Mouse (Mus musculus) MEL (cell line): ENCODE measurements around the gene Ehf. TPM values are rescaled to one million over a fixed set of nuclear protein-coding genes. Genes with fewer than 3 reads are reported as not detected.

Experiments
- DNase-seq: peaks from one replicate; pipeline ENCODE4 v3.0.0; 2011; ENCODE audit warnings: low read depth, low spot score
- H3K27ac ChIP-seq: 2 replicates; pipeline ENCODE4 v1.5.1; 2012; ENCODE audit warnings: low read depth, mild to moderate bottlenecking, control low read depth, low read length, moderate library complexity; ENCODE audit not compliant: control insufficient read depth
- H3K27me3 ChIP-seq, 2 experiments: fragments of 150-350 bp in 1 of 2; sonication (generic) in 1 of 2; 2 replicates each; pipeline ENCODE4 v1.6.1; 2012; ENCODE audit warnings: low read length in 2 of 2, mild to moderate bottlenecking in 2 of 2, improper control_type of control experiment in 1 of 2, moderate library complexity in 1 of 2; ENCODE audit not compliant: insufficient read depth in 2 of 2, control insufficient read depth in 1 of 2
- H3K36me3 ChIP-seq, 2 experiments: 2 replicates each; pipeline ENCODE4 v1.6.1; 2012 to 2014; ENCODE audit warnings: low read length in 2 of 2, improper control_type of control experiment in 1 of 2, inconsistent platforms in 1 of 2, mild to moderate bottlenecking in 1 of 2; ENCODE audit not compliant: insufficient read depth in 2 of 2, control insufficient read depth in 1 of 2
- H3K4me1 ChIP-seq, 2 experiments: fragments of 150-350 bp in 1 of 2; sonication (generic) in 1 of 2; 2 replicates each; pipeline ENCODE4 v1.6.1; 2012; ENCODE audit warnings: low read length in 2 of 2, improper control_type of control experiment in 1 of 2, mild to moderate bottlenecking in 1 of 2; ENCODE audit not compliant: insufficient read depth in 2 of 2, control insufficient read depth in 1 of 2
- H3K4me3 ChIP-seq, 2 experiments: fragments of 150-350 bp in 1 of 2; sonication (generic) in 1 of 2; 2 replicates each; pipeline ENCODE4 v1.5.1; 2012; ENCODE audit warnings: low read depth in 2 of 2, low read length in 2 of 2, mild to moderate bottlenecking in 2 of 2, moderate library complexity in 2 of 2, control low read depth in 1 of 2, improper control_type of control experiment in 1 of 2; ENCODE audit not compliant: control insufficient read depth in 1 of 2, insufficient read depth in 1 of 2
- H3K79me2 ChIP-seq: 2 replicates; pipeline ENCODE4 v1.6.1; 2012; ENCODE audit warnings: mild to moderate bottlenecking, low read length, moderate library complexity; ENCODE audit not compliant: control insufficient read depth, poor library complexity, insufficient read depth
- H3K9ac ChIP-seq: 2 replicates; pipeline ENCODE4 v1.6.1; 2012; ENCODE audit warnings: low read depth, mild to moderate bottlenecking, control low read depth, low read length, moderate library complexity; ENCODE audit not compliant: control insufficient read depth, poor library complexity, severe bottlenecking
- H3K9me3 ChIP-seq: fragments of 150-350 bp; sonication (generic); replicated peaks from 2 replicates; pipeline ENCODE4 v1.6.1; 2012; ENCODE audit warnings: mild to moderate bottlenecking, low read length, improper control_type of control experiment, moderate library complexity; ENCODE audit not compliant: insufficient read depth
- CHD1 ChIP-seq: IDR thresholded peaks from 2 replicates; pipeline ENCODE4 v1.6.1; 2012; ENCODE audit warnings: low read depth, mild to moderate bottlenecking, inconsistent platforms, low read length, improper control_type of control experiment
- CHD2 ChIP-seq: IDR thresholded peaks from 2 replicates; pipeline ENCODE4 v1.6.1; 2011; ENCODE audit warnings: low read length, improper control_type of control experiment
- CTCF ChIP-seq, 3 experiments: IDR thresholded peaks in 2 of 3; conservative IDR thresholded peaks in 1 of 3; 2 replicates each; pipeline ENCODE4 v1.5.1; 2011 to 2012; ENCODE audit warnings: low read length in 3 of 3, low read depth in 2 of 3, mild to moderate bottlenecking in 2 of 3, improper control_type of control experiment in 1 of 3, inconsistent platforms in 1 of 3, mixed read lengths in 1 of 3, moderate library complexity in 1 of 3; ENCODE audit not compliant: control insufficient read depth in 1 of 3, insufficient read depth in 1 of 3, poor library complexity in 1 of 3, severe bottlenecking in 1 of 3
- ETS1 ChIP-seq: IDR thresholded peaks from 2 replicates; pipeline ENCODE4 v1.6.1; 2012; ENCODE audit warnings: low read depth, mild to moderate bottlenecking, inconsistent platforms, low read length, improper control_type of control experiment, moderate library complexity
- MEF2A ChIP-seq: IDR thresholded peaks from 2 replicates; pipeline ENCODE4 v1.6.1; 2014; ENCODE audit warnings: low read depth, mild to moderate bottlenecking, inconsistent platforms, low read length, improper control_type of control experiment; ENCODE audit not compliant: poor library complexity, insufficient replicate concordance, severe bottlenecking; ENCODE audit errors: extremely low read depth
- MXI1 ChIP-seq: IDR thresholded peaks from 2 replicates; pipeline ENCODE4 v1.6.1; 2011; ENCODE audit warnings: mild to moderate bottlenecking, low read depth, low read length, improper control_type of control experiment
- MYB ChIP-seq: IDR thresholded peaks from 2 replicates; pipeline ENCODE4 v1.6.1; 2011; ENCODE audit warnings: mild to moderate bottlenecking, low read depth, low read length, improper control_type of control experiment
- MYC ChIP-seq: IDR thresholded peaks from 2 replicates; pipeline ENCODE4 v1.6.1; 2011; ENCODE audit warnings: low read depth, mild to moderate bottlenecking, low read length, improper control_type of control experiment, moderate library complexity
- SIN3A ChIP-seq: IDR thresholded peaks from 2 replicates; pipeline ENCODE4 v1.6.1; 2012; ENCODE audit warnings: low read length, improper control_type of control experiment, inconsistent platforms
- TCF12 ChIP-seq: IDR thresholded peaks from 2 replicates; pipeline ENCODE4 v1.6.1; 2014; ENCODE audit warnings: low read depth, mild to moderate bottlenecking, inconsistent platforms, low read length, improper control_type of control experiment, moderate library complexity
- UBTF ChIP-seq: IDR thresholded peaks from 2 replicates; pipeline ENCODE4 v1.6.1; 2012; ENCODE audit warnings: low read depth, mild to moderate bottlenecking, inconsistent platforms, low read length, improper control_type of control experiment, moderate library complexity, borderline replicate concordance; ENCODE audit not compliant: insufficient read depth
- USF2 ChIP-seq, 2 experiments: IDR thresholded peaks; 2 replicates each; pipeline ENCODE4 v1.6.1; 2011 to 2012; ENCODE audit warnings: improper control_type of control experiment in 2 of 2, low read length in 2 of 2, borderline replicate concordance in 1 of 2, inconsistent platforms in 1 of 2, low read depth in 1 of 2, mild to moderate bottlenecking in 1 of 2; ENCODE audit not compliant: insufficient read depth in 1 of 2
- ZC3H11A ChIP-seq: IDR thresholded peaks from 2 replicates; pipeline ENCODE4 v1.6.1; 2012; ENCODE audit warnings: low read depth, mild to moderate bottlenecking, inconsistent platforms, low read length, improper control_type of control experiment
- ZKSCAN1 ChIP-seq: IDR thresholded peaks from 2 replicates; pipeline ENCODE4 v1.6.1; 2012; ENCODE audit warnings: low read depth, mild to moderate bottlenecking, inconsistent platforms, low read length, improper control_type of control experiment, moderate library complexity
- ZMIZ1 ChIP-seq: IDR thresholded peaks from 2 replicates; pipeline ENCODE4 v1.6.1; 2012; ENCODE audit warnings: low read depth, mild to moderate bottlenecking, inconsistent platforms, low read length, improper control_type of control experiment, moderate library complexity
- ZNF384 ChIP-seq: IDR thresholded peaks from 2 replicates; pipeline ENCODE4 v1.6.1; 2012; ENCODE audit warnings: low read depth, mild to moderate bottlenecking, inconsistent platforms, low read length, improper control_type of control experiment
- polyA plus RNA-seq, 2 experiments: library from polyadenylated mRNA; stranded (reverse) in 1 of 2; unstranded in 1 of 2; fragments of >175 nt in 1 of 2; fragments of >200 nt in 1 of 2; gene quantifications; 2 replicates each; pipeline versions ENCODE4 v1.2.1 to v1.2.4; 2012; ENCODE audit warnings: low replicate concordance in 2 of 2, low read depth in 1 of 2; ENCODE audit not compliant: insufficient read length in 2 of 2, insufficient read depth in 1 of 2, missing spikeins in 1 of 2
- total RNA-seq: library from RNA; depleted of rRNA; stranded (reverse); fragments of 300-350 nt; gene quantifications from 2 replicates; pipeline ENCODE4 v1.2.3, GENCODE M21; 2012

Ehf gene
- total and polyA plus RNA-seq, 3 experiments, result not detected

DNA sequence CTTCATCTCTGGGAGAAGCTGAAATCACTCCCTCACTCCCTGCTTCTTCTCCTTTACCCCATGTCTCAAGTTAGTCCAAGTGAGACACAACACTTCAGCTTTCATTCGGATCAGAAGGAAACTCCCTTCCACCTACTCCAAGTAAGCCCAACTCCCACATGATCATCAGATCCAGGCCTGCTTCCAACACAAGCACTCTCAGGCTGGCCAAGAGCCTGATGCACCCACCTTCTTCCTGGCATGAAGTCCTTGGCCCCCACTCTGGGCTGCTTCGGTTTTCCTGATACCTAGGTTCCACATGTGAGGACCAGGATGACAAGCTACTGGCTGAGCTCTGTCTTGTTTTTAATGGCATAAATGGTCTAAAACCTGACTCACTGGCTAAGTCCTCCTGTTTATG is 28.3 kb downstream of the Ehf start:
- Histone ChIP-seq H3K79me2 (no peaks in the 10 kb centered on the region), H3K4me1 (no peaks in the 10 kb centered on the region), H3K4me3 (no peak overlapping the region), H3K27ac (no peak overlapping the region), H3K36me3 (no peaks in the 10 kb centered on the region), H3K9me3 (no peaks in the 10 kb centered on the region), H3K27me3 (peaks cover 4 to 12% of the 10 kb centered on the region in 2 experiments), H3K9ac (no peak overlapping the region)
- no peak for DNase-seq
- no peak for TF ChIP-seq ZMIZ1
- no peak for TF ChIP-seq SIN3A
- no peak for TF ChIP-seq USF2 (IDR thresholded peaks at IDR 0.05; ENCODE audit: borderline replicate concordance in 1 of 2, insufficient read depth in 1 of 2, low read depth in 1 of 2, low read length in 2 of 2)
- no peak for TF ChIP-seq CHD1
- no peak for TF ChIP-seq MYB
- no peak for TF ChIP-seq ZNF384
- no peak for TF ChIP-seq TCF12
- TF ChIP-seq ETS1, result no peak
- TF ChIP-seq MXI1, result no peak

DNA sequence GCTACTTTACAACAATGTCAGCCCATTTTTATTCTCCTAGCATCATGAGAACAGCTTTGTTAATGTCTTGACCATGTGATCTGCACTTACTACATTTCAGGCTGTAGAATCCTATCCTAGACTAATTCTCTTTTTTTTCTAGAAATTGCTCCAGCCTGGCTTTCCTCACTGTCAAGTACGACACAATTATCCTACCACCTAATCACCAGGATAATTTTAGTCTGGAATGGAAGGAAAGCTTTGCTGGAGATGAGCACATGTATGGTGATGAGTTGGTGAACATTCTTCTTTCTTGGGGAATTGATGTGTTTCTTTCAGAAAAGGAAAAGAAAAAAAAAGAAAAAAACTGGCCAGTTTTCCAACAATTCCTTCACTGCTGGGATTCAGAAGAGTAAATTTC is 28.8 kb downstream of the Ehf start:
- DNase-seq, result no peak
- TF ChIP-seq ZNF384, result no peak
- TF ChIP-seq CHD2, result no peak
- no peak for TF ChIP-seq CTCF (IDR thresholded peaks at IDR 0.05 in 2 of 3, conservative IDR thresholded peaks at IDR 0.05 in 1 of 3; ENCODE audit: control insufficient read depth in 1 of 3, insufficient read depth in 1 of 3, low read depth in 2 of 3, low read length in 3 of 3, poor library complexity in 1 of 3, severe bottlenecking in 1 of 3)
- Histone ChIP-seq H3K9ac (no peak overlapping the region), H3K79me2 (no peaks in the 10 kb centered on the region), H3K27ac (no peak overlapping the region), H3K4me1 (no peaks in the 10 kb centered on the region), H3K27me3 (peaks cover 3 to 13% of the 10 kb centered on the region in 2 experiments), H3K9me3 (no peaks in the 10 kb centered on the region), H3K4me3 (no peak overlapping the region), H3K36me3 (no peaks in the 10 kb centered on the region)

DNA sequence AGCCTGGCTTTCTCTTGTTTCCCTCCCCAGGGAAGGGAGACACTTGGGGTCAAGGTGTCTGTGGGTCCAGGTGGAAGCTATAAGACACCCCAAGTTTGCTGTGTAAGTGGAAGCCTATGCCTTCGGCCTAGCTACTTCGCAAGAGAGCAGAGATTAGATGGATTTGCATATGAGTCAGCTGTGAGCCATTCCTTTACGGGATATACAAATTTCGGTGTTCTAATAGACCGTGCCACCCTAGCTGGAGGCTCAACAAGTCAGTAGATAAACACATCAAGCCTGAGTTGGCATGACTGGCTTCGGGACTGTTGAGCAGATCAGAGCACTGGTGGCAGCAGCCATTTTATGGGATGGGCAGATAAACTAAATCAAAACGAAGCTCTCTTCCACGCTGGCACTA is 31.6 kb downstream of the Ehf start:
- Histone ChIP-seq H3K4me3 (no peak overlapping the region), H3K4me1 (no peaks in the 10 kb centered on the region), H3K27me3 (peaks cover 2 to 16% of the 10 kb centered on the region in 2 experiments), H3K79me2 (no peaks in the 10 kb centered on the region), H3K9me3 (no peaks in the 10 kb centered on the region), H3K36me3 (no peaks in the 10 kb centered on the region), H3K27ac (no peak overlapping the region), H3K9ac (no peak overlapping the region)
- DNase-seq, result no peak
- TF ChIP-seq CTCF (IDR thresholded peaks at IDR 0.05 in 2 of 3, conservative IDR thresholded peaks at IDR 0.05 in 1 of 3; ENCODE audit: control insufficient read depth in 1 of 3, insufficient read depth in 1 of 3, low read depth in 2 of 3, low read length in 3 of 3, poor library complexity in 1 of 3, severe bottlenecking in 1 of 3), result no peak
- TF ChIP-seq MEF2A, result no peak
- TF ChIP-seq MYC, result no peak
- TF ChIP-seq ZC3H11A, result no peak
- TF ChIP-seq ZKSCAN1, result no peak
- TF ChIP-seq UBTF, result no peak
